Mouse (Mus musculus) left cerebral cortex, adult 9 months (tissue): ENCODE results near the gene Zmym1.
"Not testable (repeated sequence)": the region's sequence is repeated elsewhere in the genome, so short reads cannot be mapped to it uniquely, and the experiment has no call there.

Source experiments
- DNase-seq, 2 experiments: peaks; one replicate each; pipeline ENCODE4 v3.0.0; 2022; ENCODE audit warnings: low spot score in 2 of 2

Gene Zmym1

GRCm38 (mm10) chr4:127060585-127061290, at the start of gene Zmym1:
Gene Zmym1, minus strand, starts transcription at chr4:127061152.
- DNase-seq = peak; percentile 65 to 89

- DNase-seq = no peak
Measured at GRCm38 (mm10) chr4:127110570-127110969, 49.6 kb upstream of the Zmym1 start.

GRCm38 (mm10) chr4:127107566-127107965, 46.6 kb upstream of the Zmym1 start:
- no peak for DNase-seq

GRCm38 (mm10) chr4:127099552-127099951, 38.6 kb upstream of the Zmym1 start:
- DNase-seq = not testable (repeated sequence)

- no peak for DNase-seq
Measured at GRCm38 (mm10) chr4:127095090-127095489, 34.1 kb upstream of the Zmym1 start.

GRCm38 (mm10) chr4:127091188-127091587, 30.2 kb upstream of the Zmym1 start:
- DNase-seq = no peak

- no peak for DNase-seq
Measured at GRCm38 (mm10) chr4:127085761-127086160, 24.8 kb upstream of the Zmym1 start.

- no peak for DNase-seq
Measured at GRCm38 (mm10) chr4:127083131-127083530, 22.2 kb upstream of the Zmym1 start.

GRCm38 (mm10) chr4:127080806-127081205, 19.9 kb upstream of the Zmym1 start:
- DNase-seq = no peak

GRCm38 (mm10) chr4:127076875-127077548, 16.1 kb upstream of the Zmym1 start, which contains the start of gene Zmym6:
Gene Zmym6, plus strand, starts transcription at chr4:127077383.
- DNase-seq = peak; percentile 92 to 96

GRCm38 (mm10) chr4:127074915-127075314, 14.0 kb upstream of the Zmym1 start:
- no peak for DNase-seq

GRCm38 (mm10) chr4:127064051-127064450, 3.1 kb upstream of the Zmym1 start:
- no peak for DNase-seq

- no peak for DNase-seq
Measured at GRCm38 (mm10) chr4:127054522-127055198, 6.3 kb downstream of the Zmym1 start.

GRCm38 (mm10) chr4:127053071-127053470, 7.9 kb downstream of the Zmym1 start:
- no peak for DNase-seq

GRCm38 (mm10) chr4:127051121-127051520, 9.8 kb downstream of the Zmym1 start:
- no peak for DNase-seq

- DNase-seq = no peak
Measured at GRCm38 (mm10) chr4:127043540-127043939, 17.4 kb downstream of the Zmym1 start.

- DNase-seq = no peak
Measured at GRCm38 (mm10) chr4:127039871-127040483, 21.0 kb downstream of the Zmym1 start.

- DNase-seq = no peak
Measured at GRCm38 (mm10) chr4:127038828-127039349, 22.1 kb downstream of the Zmym1 start.

GRCm38 (mm10) chr4:127037908-127038827, 22.8 kb downstream of the Zmym1 start:
- DNase-seq = no peak

GRCm38 (mm10) chr4:127037158-127037557, 23.8 kb downstream of the Zmym1 start:
- DNase-seq = no peak
